ENCODE assay signal across 8 mouse cellular contexts in genomic region chr15:78428391-78429138, GRCm38 (mm10). TPM values are rescaled to one million over a fixed set of nuclear protein-coding genes. Genes with fewer than 3 reads are reported as not detected.
DNase-seq lines count a peak whose midpoint lies in the region; ATAC-seq and TF ChIP-seq lines count a peak whose summit lies in the region.

Gene Kctd17 (plus strand): TSS chr15:78428564.

- under 1% methylated on average over 52 of the region's 52 CpGs for WGBS in cerebellum, adult 2 months
- 2% methylated on average over 52 of the region's 52 CpGs for WGBS in lung, adult 2 months
- 2% methylated on average over 47 of the region's 52 CpGs for WGBS in olfactory bulb, adult 2 months

- peak; percentile 84 for ATAC-seq in frontal cortex, adult (ENCODE audit: low TSS enrichment)
- peak; percentile 35 to 47; a peak in 3 of 4 replicates for ATAC-seq in hematopoietic stem cell, adult 5-6 weeks (replicated peaks in 1 of 2; ENCODE audit: insufficient read depth in 1 of 2, low FRiP score in 2 of 2, low TSS enrichment in 1 of 2, low read depth in 1 of 2, poor library complexity in 2 of 2, severe bottlenecking in 2 of 2)

- H3K27me3 ChIP-seq in cerebellum, adult 2 months (ENCODE audit: control insufficient read depth, insufficient read depth, low read length), result no peaks in the 10 kb centered on the region

- peak within 1 kb of the TSS; percentile 38 for H3K27ac ChIP-seq in cerebellum, adult 2 months (ENCODE audit: insufficient read depth, low read length)
- peak within 1 kb of the TSS; percentile 48 for H3K27ac ChIP-seq in olfactory bulb, adult 2 months (ENCODE audit: insufficient read depth, low read depth, low read length)

- peak within 1 kb of the TSS; percentile 78 for H3K4me3 ChIP-seq in cerebellum, adult 2 months (replicated peaks; ENCODE audit: insufficient read depth, low read depth, low read length)
- peak within 1 kb of the TSS; percentile 45 for H3K4me3 ChIP-seq in lung, adult 2 months (replicated peaks; ENCODE audit: extremely low read depth, low read depth, low read length)
- H3K4me3 ChIP-seq in olfactory bulb, adult 2 months (ENCODE audit: insufficient read depth, low read depth, low read length), result peak within 1 kb of the TSS; percentile 88

- TF ChIP-seq CTCF in cerebellum, adult 2 months (IDR thresholded peaks at IDR 0.05; ENCODE audit: borderline replicate concordance, insufficient read depth, low read depth, low read length), result no peak
- TF ChIP-seq CTCF in lung, adult 2 months (IDR thresholded peaks at IDR 0.05; ENCODE audit: insufficient read depth, low read length), result no peak
- no peak for TF ChIP-seq CTCF in olfactory bulb, adult 2 months (IDR thresholded peaks at IDR 0.05; ENCODE audit: insufficient read depth, low read depth, low read length)

- H3K4me1 ChIP-seq in cerebellum, adult 2 months (ENCODE audit: control insufficient read depth, insufficient read depth, low read length), result peaks cover 8% of the 10 kb centered on the region
- H3K4me1 ChIP-seq in lung, adult 2 months (ENCODE audit: control insufficient read depth, insufficient read depth, low read length), result 0 out of 2 replicates have a peak, but pooled peaks cover 2% of the 10 kb centered on the region
- H3K4me1 ChIP-seq in olfactory bulb, adult 2 months (ENCODE audit: control insufficient read depth, insufficient read depth, low read length), result peaks cover 27% of the 10 kb centered on the region

- TF ChIP-seq POLR2A in cerebellum, adult 2 months (IDR thresholded peaks at IDR 0.05; ENCODE audit: borderline replicate concordance, insufficient read depth, low read length), result peak; percentile 71
- TF ChIP-seq POLR2A in lung, adult 2 months (IDR thresholded peaks at IDR 0.05; ENCODE audit: borderline replicate concordance, extremely low read depth, low read depth, low read length), result no peak
- peak; percentile 53; the same call in 1 of the 2 replicates for TF ChIP-seq POLR2A in olfactory bulb, adult 2 months (IDR thresholded peaks at IDR 0.05; ENCODE audit: insufficient read depth, low read depth, low read length)

- DNase-seq in NIH3T3 (ENCODE audit: low read depth), result peak; percentile 83
- DNase-seq in cerebellum, adult 2 months, result peak; percentile 86 to 88
- peak; percentile 71 to 75 for DNase-seq in layer of hippocampus, adult 8-10 months (ENCODE audit: low spot score in 2 of 2)
- DNase-seq in lung, adult 2 months, result peak; percentile 48
- peak; percentile 59 for DNase-seq in urinary bladder, postnatal 25 days (ENCODE audit: low spot score)

RNA-seq across cellular contexts. Expression of gene Kctd17, which starts in this region (rescaled TPM):
- polyA plus RNA-seq in cerebellum, adult 2 months (2012; rRNA removed), result 316 and 321 TPM in 2 replicates
- 17.7 and 21.4 TPM in 2 replicates for total RNA-seq in hematopoietic stem cell, adult 5-6 weeks (2017)
- 100 to 1,000 TPM; 245 to 269 (median 260) TPM for total RNA-seq in layer of hippocampus, adult 8-10 months (2022)
- 114 and 128 TPM in 2 replicates for polyA plus RNA-seq in lung, adult 2 months (2012; rRNA removed)
- not detected in 2 replicates for polyA plus RNA-seq in olfactory bulb, adult 2 months (2012; ENCODE audit: insufficient read depth, insufficient read length, low replicate concordance, missing spikeins)

Comparison
In these comparisons a context has a peak if more than half of its experiments do, and no peak if none do; other contexts are left out.
1. Peak in every context shown above with its lines: DNase-seq, ATAC-seq, H3K4me3 ChIP-seq and H3K27ac ChIP-seq.
2. RNA of gene Kctd17 (total RNA-seq): 245 to 269 TPM in layer of hippocampus, adult 8-10 months; 17.7 to 21.4 TPM in hematopoietic stem cell, adult 5-6 weeks; every median in the first group is over 10 times any median in the second.